ENCODE assay signal across 8 mouse cellular contexts in the genomic region with DNA sequence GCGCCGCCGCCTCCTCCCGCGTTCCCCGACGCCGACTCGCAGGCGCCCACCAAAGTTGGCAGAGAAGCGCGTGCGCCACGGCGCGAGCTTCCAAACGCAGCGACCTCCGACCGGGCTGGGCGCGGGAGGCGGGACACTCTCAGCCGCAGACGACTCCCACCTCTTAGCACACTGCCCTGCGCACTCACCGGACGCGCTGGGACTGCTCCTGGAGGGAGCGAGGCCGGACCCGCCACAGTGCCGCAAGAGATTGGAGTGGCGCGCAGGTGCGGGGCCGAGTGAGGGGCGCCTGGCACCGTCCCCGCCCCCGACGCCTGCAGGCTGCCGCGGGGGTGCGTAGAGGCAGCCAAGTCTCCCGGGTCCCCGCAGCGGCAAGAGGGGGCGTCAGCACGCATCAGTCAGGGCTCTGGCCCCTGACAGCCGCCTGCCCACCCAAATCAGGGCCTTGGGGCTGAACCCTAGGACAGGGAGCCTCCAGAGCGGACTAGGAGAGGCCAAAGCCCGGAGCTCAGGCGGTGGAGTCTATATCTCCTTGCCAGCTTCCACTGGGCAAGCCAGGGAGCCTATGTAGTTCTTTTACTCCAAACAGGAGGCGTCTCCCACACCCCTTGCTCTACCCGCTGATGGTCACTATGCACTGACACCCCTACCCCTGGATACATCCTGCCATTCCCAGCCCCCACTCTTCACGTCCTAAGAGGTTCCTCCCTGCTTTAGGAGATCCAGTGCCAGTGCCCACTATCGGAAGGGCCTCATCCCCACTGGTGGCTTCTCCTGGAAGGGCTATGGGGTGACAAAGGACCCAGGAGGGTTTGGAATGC. TPM values are rescaled to one million over a fixed set of nuclear protein-coding genes. Genes with fewer than 3 reads are reported as not detected.
DNase-seq lines count a peak whose midpoint lies in the region; ATAC-seq and TF ChIP-seq lines count a peak whose summit lies in the region.

A gene (minus strand): TSS at position 763 of the 821 bp plus-strand sequence.

- intact Hi-C loops in left cerebral cortex, postnatal 4 days (cut with DNase I): no loop called here

- peak within 1 kb of the TSS; percentile 52 for H3K4me3 ChIP-seq in heart, embryonic 11.5 days (ENCODE audit: low read depth, low read length)
- H3K4me3 ChIP-seq in forebrain, postnatal 0 days (ENCODE audit: low read depth, low read length): peak within 1 kb of the TSS; percentile 32
- H3K4me3 ChIP-seq in liver, embryonic 12.5 days: peak within 1 kb of the TSS; percentile 53

- H3K27me3 ChIP-seq in heart, embryonic 11.5 days (ENCODE audit: control insufficient read depth, insufficient read depth, low read length): peaks cover 41% of the 10 kb centered on the region
- peaks cover 34% of the 10 kb centered on the region for H3K27me3 ChIP-seq in forebrain, postnatal 0 days (ENCODE audit: insufficient read depth, low read length)
- H3K27me3 ChIP-seq in liver, embryonic 12.5 days (replicated peaks): peaks cover 56% of the 10 kb centered on the region

- peaks cover 13% of the 10 kb centered on the region for H3K4me1 ChIP-seq in heart, embryonic 11.5 days (ENCODE audit: control insufficient read depth, insufficient read depth, low read length)
- H3K4me1 ChIP-seq in forebrain, postnatal 0 days (ENCODE audit: insufficient read depth): no peaks in the 10 kb centered on the region
- H3K4me1 ChIP-seq in liver, embryonic 12.5 days: peaks cover 52% of the 10 kb centered on the region

- H3K27ac ChIP-seq in heart, embryonic 11.5 days (ENCODE audit: low read depth, low read length): no peak within 1 kb of the TSS
- no peak within 1 kb of the TSS for H3K27ac ChIP-seq in forebrain, postnatal 0 days (ENCODE audit: low read depth, low read length)
- no peak within 1 kb of the TSS for H3K27ac ChIP-seq in liver, embryonic 12.5 days

- no peak; the same call in 1 of the 2 replicates for ATAC-seq in heart, embryonic 11.5 days (replicated peaks; ENCODE audit: insufficient number of reproducible peaks, low FRiP score, low TSS enrichment)
- ATAC-seq in forebrain, postnatal 0 days: no peak
- no peak for ATAC-seq in liver, embryonic 12.5 days

- TF ChIP-seq CTCF in forebrain, postnatal 0 days (IDR thresholded peaks at IDR 0.05; ENCODE audit: low read depth): no peak

- 2% methylated on average over 57 of the region's 58 CpGs for WGBS in heart, embryonic 11.5 days (ENCODE audit: insufficient replicate concordance)
- 5% methylated on average over 56 of the region's 58 CpGs for WGBS in forebrain, postnatal 0 days
- WGBS in liver, embryonic 12.5 days (ENCODE audit: insufficient replicate concordance): 3% methylated on average over 58 of the region's 58 CpGs

- H3K9ac ChIP-seq in heart, embryonic 11.5 days (ENCODE audit: low read depth, low read length): peak within 1 kb of the TSS; percentile 30
- no peak within 1 kb of the TSS for H3K9ac ChIP-seq in forebrain, postnatal 0 days
- H3K9ac ChIP-seq in liver, embryonic 12.5 days: peak within 1 kb of the TSS; percentile 56

- H3K9me3 ChIP-seq in heart, embryonic 11.5 days (replicated peaks; ENCODE audit: control insufficient read depth, low read length): no peaks in the 10 kb centered on the region
- H3K9me3 ChIP-seq in forebrain, postnatal 0 days (ENCODE audit: low read length): no peaks in the 10 kb centered on the region
- no peaks in the 10 kb centered on the region for H3K9me3 ChIP-seq in liver, embryonic 12.5 days (replicated peaks)

- peak within 1 kb of the TSS; percentile 78 for H3K4me2 ChIP-seq in heart, embryonic 11.5 days
- H3K4me2 ChIP-seq in forebrain, postnatal 0 days (ENCODE audit: low read depth): peak within 1 kb of the TSS; percentile 50
- peak within 1 kb of the TSS; percentile 72 for H3K4me2 ChIP-seq in liver, embryonic 12.5 days

- no peak for DNase-seq in heart, adult 8-10 months (ENCODE audit: low spot score)
- peak; percentile 20 for DNase-seq in WW6 (ENCODE audit: low read depth, low spot score)
- DNase-seq in forebrain, postnatal 0 days: no peak
- DNase-seq in yolk sac, embryonic 10.5 days (ENCODE audit: low spot score): peak; percentile 18
- no peak for DNase-seq in left cerebral cortex, postnatal 4 days
- DNase-seq in right cerebral cortex, postnatal 36 days (ENCODE audit: low spot score in 2 of 2): no peak

- no peaks in the 10 kb centered on the region for H3K36me3 ChIP-seq in heart, embryonic 11.5 days (ENCODE audit: control insufficient read depth, insufficient read depth, low read length)
- no peaks in the 10 kb centered on the region; the same call in 1 of the 2 replicates for H3K36me3 ChIP-seq in forebrain, postnatal 0 days (ENCODE audit: insufficient read depth)
- H3K36me3 ChIP-seq in liver, embryonic 12.5 days: no peaks in the 10 kb centered on the region

RNA-seq across cellular contexts. Expression of the gene that starts here (rescaled TPM):
- 0.14 and 0.25 TPM in 2 replicates for polyA plus RNA-seq in heart, embryonic 11.5 days (2014; fragmentation: Nextera tagmentation; extraction: Ambion mirVana)
- under 1 TPM; 0.24 to 0.85 (median 0.36) TPM for total RNA-seq in heart, adult 8-10 months (2022)
- total RNA-seq in forebrain, postnatal 0 days (2014; rRNA removed): 0.10 TPM in 1 of 2 replicates, not detected in the other
- polyA plus RNA-seq in forebrain, postnatal 0 days (2015; fragmentation: Nextera tagmentation; extraction: Ambion mirVana): 0.07 TPM in 1 of 2 replicates, not detected in the other
- polyA plus RNA-seq in liver, embryonic 12.5 days (2016; fragmentation: Nextera tagmentation; extraction: Ambion mirVana): 0.36 and 0.49 TPM in 2 replicates
- total RNA-seq in left cerebral cortex, postnatal 4 days (2021): not detected

Comparison
In these comparisons a context has a peak if more than half of its experiments do, and no peak if none do; other contexts are left out.
1. DNase-seq: peak in WW6 (single experiment) and yolk sac, embryonic 10.5 days (single experiment); none in heart, adult 8-10 months (single experiment), forebrain, postnatal 0 days (single experiment), left cerebral cortex, postnatal 4 days (single experiment) and right cerebral cortex, postnatal 36 days (0 of 2).
2. Peak in every context shown above with its lines, with median percentiles within 50 percentile points of each other: H3K4me2 ChIP-seq and H3K4me3 ChIP-seq.